Mouse (Mus musculus) G1E (cell line): ENCODE data around the gene Prss40. TPM values are rescaled to one million over a fixed set of nuclear protein-coding genes. Genes with fewer than 3 reads are reported as not detected.
"Not testable (repeated sequence)": the region's sequence is repeated elsewhere in the genome, so short reads cannot be mapped to it uniquely, and the experiment has no call there.

Experiments used
- ATAC-seq: 2 replicates; pipeline ENCODE4 v1.8.0; 2016; ENCODE audit warnings: mild to moderate bottlenecking; ENCODE audit not compliant: insufficient number of reproducible peaks, poor library complexity, low FRiP score, severe bottlenecking; ENCODE audit errors: extremely low read depth
- DNase-seq: peaks from one replicate; pipeline ENCODE4 v3.0.0; 2012; ENCODE audit warnings: low spot score
- H3K27me3 ChIP-seq: 2 replicates; pipeline ENCODE4 v1.6.1; 2012; ENCODE audit warnings: mild to moderate bottlenecking, low read length, inconsistent platforms; ENCODE audit not compliant: insufficient read depth
- H3K36me3 ChIP-seq: replicated peaks from 2 replicates; pipeline ENCODE3; 2012; ENCODE audit warnings: mild to moderate bottlenecking, inconsistent platforms
- H3K4me1 ChIP-seq: 2 replicates; pipeline ENCODE4 v1.6.1; 2012; ENCODE audit warnings: low read depth, low read length, inconsistent platforms, mixed read lengths; ENCODE audit not compliant: insufficient read depth
- H3K4me3 ChIP-seq: 2 replicates; pipeline ENCODE4 v1.5.1; 2012; ENCODE audit warnings: low read depth, mild to moderate bottlenecking, inconsistent platforms, low read length, moderate library complexity, mixed read lengths
- H3K9me3 ChIP-seq: replicated peaks from 2 replicates; pipeline ENCODE4 v1.6.1; 2012; ENCODE audit warnings: inconsistent platforms
- CTCF ChIP-seq: IDR thresholded peaks from 2 replicates; pipeline ENCODE4 v1.5.1; 2012; ENCODE audit warnings: low read depth, low read length, inconsistent platforms, mixed read lengths
- GATA1 ChIP-seq: IDR thresholded peaks from 2 replicates; pipeline ENCODE4 v1.6.1; 2012; ENCODE audit warnings: borderline replicate concordance, low read length, inconsistent platforms, mixed read lengths
- GATA2 ChIP-seq: IDR thresholded peaks from 2 replicates; pipeline ENCODE4 v1.6.1; 2012; ENCODE audit warnings: low read depth, low read length, inconsistent platforms, borderline replicate concordance
- POLR2AphosphoS5 ChIP-seq: IDR thresholded peaks from 2 replicates; pipeline ENCODE4 v1.6.1; 2012; ENCODE audit warnings: low read depth, low read length, inconsistent platforms; ENCODE audit not compliant: insufficient replicate concordance
- TAL1 ChIP-seq: conservative IDR thresholded peaks from 2 replicates; pipeline ENCODE4 v1.6.1; 2012; ENCODE audit warnings: low read depth, low read length, inconsistent platforms, mixed read lengths
- polyA plus RNA-seq: library from polyadenylated mRNA; stranded (reverse); fragments of >175 nt; gene quantifications from 2 replicates; pipeline ENCODE4 v1.2.3, GENCODE M21; 2012
- total RNA-seq, 2 experiments: library from RNA; stranded (forward) in 1 of 2; stranded (reverse) in 1 of 2; fragments of 200-1000 nt in 1 of 2; fragments of >200 nt in 1 of 2; fragmentation: Nextera tagmentation in 1 of 2; gene quantifications; 2 replicates each; pipeline ENCODE4 v1.2.3; 2014 to 2017

The Prss40 gene
- total and polyA plus RNA-seq, 3 experiments, result 0.33 TPM; not detected in 2

DNA sequence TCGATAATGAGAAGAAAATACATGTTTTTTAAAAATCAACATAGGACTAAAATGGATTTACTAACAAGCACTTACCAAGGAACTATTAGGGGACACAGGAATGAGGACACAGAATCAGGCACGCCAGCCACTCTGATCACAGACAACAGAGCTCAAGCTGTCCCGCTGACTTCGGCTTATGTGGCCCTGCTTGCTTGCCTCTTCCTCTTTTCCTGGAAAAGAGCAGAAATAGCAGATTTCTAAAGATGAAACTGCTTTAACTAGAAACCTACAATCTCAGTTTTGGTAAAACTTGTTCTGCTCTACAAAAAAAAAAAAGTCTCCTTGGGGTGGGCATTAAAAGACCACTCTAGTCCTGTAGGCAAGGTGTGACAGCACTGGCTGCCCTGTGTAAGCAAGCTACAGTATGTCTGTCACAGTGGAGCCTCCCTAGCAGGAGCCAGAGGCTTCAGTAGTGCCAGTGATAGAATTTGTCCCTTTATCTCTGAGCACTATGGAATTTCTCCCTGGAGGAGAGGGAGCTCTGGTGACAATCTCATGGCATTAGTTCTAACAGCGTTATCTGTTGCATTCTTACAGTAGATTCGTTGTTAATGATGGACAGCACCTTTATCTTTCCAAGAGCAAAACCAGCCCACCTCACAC, 38.4 kb downstream of the Prss40 start:
- H3K9me3 ChIP-seq, result no peaks in the 10 kb centered on the region
- no peaks in the 10 kb centered on the region; the same call in 1 of the 2 replicates for H3K4me1 ChIP-seq
- DNase-seq, result no peak
- no peak overlapping the region for H3K4me3 ChIP-seq
- no peak for TF ChIP-seq GATA1
- peaks cover 30% of the 10 kb centered on the region for H3K27me3 ChIP-seq
- ATAC-seq, result no peak
- no peaks in the 10 kb centered on the region for H3K36me3 ChIP-seq

DNA sequence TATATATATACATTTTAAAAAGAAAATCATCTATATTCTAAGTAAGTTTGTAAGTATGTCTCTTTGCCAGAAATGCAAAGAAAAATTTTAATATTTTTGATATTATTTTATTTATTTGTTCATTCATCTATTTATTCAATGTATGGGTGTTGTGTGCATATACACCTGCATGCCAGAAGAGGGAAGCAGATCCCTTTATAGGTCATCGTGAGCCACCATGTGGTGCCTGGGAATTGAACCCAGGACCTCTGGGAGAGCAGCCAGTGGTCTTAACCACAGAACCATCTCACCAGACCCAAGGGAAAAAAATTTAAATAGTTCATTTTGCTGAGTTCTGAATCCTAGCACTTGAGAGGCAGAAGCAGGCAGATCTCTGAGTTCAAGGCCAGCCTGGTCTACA, 42.5 kb downstream of the Prss40 start:
- Histone ChIP-seq H3K9me3 (no peaks in the 10 kb centered on the region), H3K27me3 (peaks cover 28% of the 10 kb centered on the region), H3K4me3 (no peak overlapping the region), H3K4me1 (peaks cover 22% of the 10 kb centered on the region), H3K36me3 (no peaks in the 10 kb centered on the region)
- DNase-seq (no peak), ATAC-seq (no peak)
- no peak for TF ChIP-seq GATA1
- no peak for TF ChIP-seq CTCF
- no peak for TF ChIP-seq GATA2
- no peak for TF ChIP-seq POLR2AphosphoS5
- no peak for TF ChIP-seq TAL1

DNA sequence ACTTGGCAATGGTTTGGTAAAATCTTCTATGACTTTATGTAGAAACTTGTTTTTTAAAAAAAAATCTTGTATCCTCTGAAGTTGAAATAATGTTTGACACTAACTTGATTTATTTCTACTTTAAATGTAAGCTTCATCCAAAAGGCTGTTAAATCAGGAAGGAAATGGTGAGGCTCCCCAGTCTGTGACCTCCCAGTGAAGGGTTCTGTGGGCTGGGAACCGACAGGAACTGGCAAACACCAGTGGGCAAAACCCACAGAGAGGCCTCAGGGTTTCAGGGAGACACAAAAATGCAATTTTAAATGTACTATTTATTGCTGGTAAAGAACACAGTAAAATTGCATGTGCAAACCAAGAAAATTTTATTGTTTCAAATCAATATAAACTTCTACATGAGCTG, 42.9 kb downstream of the Prss40 start:
- peaks cover 22% of the 10 kb centered on the region for H3K4me1 ChIP-seq
- not testable (repeated sequence) for H3K9me3 ChIP-seq, ATAC-seq, H3K36me3 ChIP-seq, DNase-seq, H3K4me3 ChIP-seq
- peaks cover 23% of the 10 kb centered on the region for H3K27me3 ChIP-seq

DNA sequence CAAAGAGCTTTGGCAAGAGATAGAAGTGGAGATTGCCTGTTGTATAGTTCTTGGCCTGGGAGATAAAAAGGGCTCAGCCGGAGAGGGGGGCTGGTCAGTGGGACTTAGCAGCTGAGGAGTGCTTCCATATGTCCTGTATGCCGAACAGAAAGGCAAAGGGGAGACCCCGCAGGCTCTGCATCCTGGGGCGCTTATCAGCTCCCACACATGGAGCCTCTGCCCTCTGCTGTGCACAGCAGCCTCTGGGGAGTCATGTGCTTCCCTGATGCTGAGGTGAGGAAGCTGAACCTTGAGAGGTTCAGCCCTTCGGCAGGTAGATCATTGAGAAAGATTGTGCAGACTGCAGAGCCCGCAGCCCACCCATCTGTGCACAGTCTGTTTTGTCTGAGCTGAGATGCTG, 43.4 kb downstream of the Prss40 start:
- Histone ChIP-seq H3K4me1 (peaks cover 22% of the 10 kb centered on the region), H3K27me3 (peaks cover 19% of the 10 kb centered on the region)
- ATAC-seq, result peak; percentile 82
- not testable (repeated sequence) for H3K4me3 ChIP-seq, H3K9me3 ChIP-seq, H3K36me3 ChIP-seq, DNase-seq

DNA sequence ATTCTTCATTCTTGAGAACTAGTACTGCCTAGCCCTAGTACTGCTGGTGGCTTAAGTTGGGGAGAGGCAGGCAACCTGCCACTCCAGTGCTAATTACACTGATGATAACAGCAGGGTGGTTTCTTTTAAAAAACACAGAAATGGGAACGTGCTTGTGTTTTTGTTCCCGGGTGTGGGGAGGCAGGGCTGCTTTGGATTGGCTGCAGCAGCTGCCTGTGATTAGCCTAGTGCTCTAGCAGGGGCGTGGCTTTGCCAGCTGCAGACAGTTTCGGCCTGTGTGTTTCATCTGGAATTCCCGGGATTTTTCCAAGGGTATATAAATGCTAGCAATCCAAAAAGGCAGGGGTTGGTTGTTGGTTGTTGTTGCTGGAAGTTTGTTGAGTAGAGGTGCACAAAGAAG, 44.1 kb downstream of the Prss40 start:
- H3K4me1 ChIP-seq, result peaks cover 22% of the 10 kb centered on the region
- no peak overlapping the region for H3K4me3 ChIP-seq
- ATAC-seq (no peak), DNase-seq (no peak)
- no peaks in the 10 kb centered on the region for H3K36me3 ChIP-seq
- no peaks in the 10 kb centered on the region for H3K9me3 ChIP-seq
- TF ChIP-seq CTCF, result no peak
- TF ChIP-seq GATA1, result no peak
- no peak for TF ChIP-seq TAL1
- TF ChIP-seq GATA2, result no peak
- TF ChIP-seq POLR2AphosphoS5, result no peak
- H3K27me3 ChIP-seq, result peaks cover 16% of the 10 kb centered on the region

DNA sequence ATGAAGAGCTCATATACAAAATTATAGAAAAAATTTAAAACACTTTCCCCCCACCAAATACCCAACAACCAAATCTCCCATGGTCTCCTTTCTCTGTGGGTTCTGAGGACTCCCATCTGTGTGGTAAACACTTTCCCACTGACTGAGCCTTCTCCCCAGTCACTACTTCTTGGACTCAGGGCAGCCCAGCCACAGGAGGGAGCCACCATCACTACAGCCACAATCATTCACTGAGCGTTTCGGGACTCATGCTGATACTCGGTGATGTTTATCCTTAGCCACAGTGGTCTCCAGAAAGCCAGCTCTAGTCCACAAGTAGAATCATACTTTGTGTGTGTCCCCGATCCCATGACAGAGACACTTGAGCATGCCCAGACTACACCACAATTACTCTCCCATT, 47.7 kb downstream of the Prss40 start:
- TF ChIP-seq POLR2AphosphoS5 (no peak), TAL1 (no peak), GATA2 (no peak), CTCF (no peak), GATA1 (no peak)

DNA sequence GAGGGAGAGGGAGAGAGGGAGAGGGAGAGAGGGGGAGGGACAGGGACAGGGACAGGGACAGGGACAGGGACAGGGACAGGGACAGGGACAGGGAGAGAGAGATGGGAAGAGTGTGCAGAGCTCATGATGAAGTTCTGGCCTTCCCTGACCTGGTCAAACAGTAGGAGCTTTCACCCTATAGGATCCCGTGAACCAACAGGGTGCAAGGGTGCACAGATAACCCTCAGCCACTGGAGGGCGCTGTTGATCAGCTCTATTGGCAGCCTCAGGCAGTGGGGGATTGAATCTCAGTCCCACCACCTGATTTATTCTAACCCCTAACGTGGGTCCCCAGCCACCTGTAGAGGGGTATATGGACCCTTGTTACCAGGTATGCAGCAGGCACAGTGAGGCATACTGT, 49.7 kb downstream of the Prss40 start:
- TF ChIP-seq POLR2AphosphoS5 (no peak), CTCF (peak; percentile 89), TAL1 (no peak)
- DNase-seq (peak; percentile 65), ATAC-seq (no peak)
- no peaks in the 10 kb centered on the region for H3K36me3 ChIP-seq
- no peak overlapping the region for H3K4me3 ChIP-seq
- H3K27me3 ChIP-seq, result peaks cover 8% of the 10 kb centered on the region; the same call in 1 of the 2 replicates
- peaks cover 22% of the 10 kb centered on the region for H3K4me1 ChIP-seq
- no peaks in the 10 kb centered on the region for H3K9me3 ChIP-seq

More for the DNA sequence above, 47.7 kb downstream of the Prss40 start:
- no peaks in the 10 kb centered on the region for H3K36me3 ChIP-seq
- no peak overlapping the region for H3K4me3 ChIP-seq
- ATAC-seq (no peak), DNase-seq (no peak)
- no peaks in the 10 kb centered on the region for H3K9me3 ChIP-seq
- peaks cover 31% of the 10 kb centered on the region for H3K4me1 ChIP-seq
- peaks cover 12% of the 10 kb centered on the region for H3K27me3 ChIP-seq
